In genomic region chr1:97938586-97938985, GRCm38 (mm10) we compare ENCODE assay signal across 25 mouse cellular contexts.
DNase-seq lines count a peak whose midpoint lies in the region; ATAC-seq lines count a peak whose summit lies in the region.
"Had no signal": no experiment of that assay in that cellular context is flagged by ENCODE, and none has a peak within 500 bp of the region (broad histone marks: within the 10 kb centered on the region; RNA-seq: fewer than 3 reads in every experiment).

No protein-coding gene starts in this region.

- peak overlapping the region; percentile 49 for H3K27ac ChIP-seq in forebrain, embryonic 14.5 days (ENCODE audit: low read depth, low read length)
- no peak overlapping the region for H3K27ac ChIP-seq in forebrain, embryonic 11.5 days (ENCODE audit: low read depth, low read length)
- H3K27ac ChIP-seq in forebrain, embryonic 16.5 days (ENCODE audit: low read length), result peak overlapping the region; percentile 26
- H3K27ac ChIP-seq: embryonic facial prominence, embryonic 13.5 days; gastrocnemius, adult 2 months; heart, embryonic 15.5 days; left cerebral cortex, adult 2 months; limb, embryonic 15.5 days; liver, embryonic 14.5 days; neural tube, embryonic 13.5 days had no signal

- no peaks in the 10 kb centered on the region for H3K27me3 ChIP-seq in forebrain, embryonic 14.5 days (replicated peaks; ENCODE audit: control insufficient read depth, insufficient read depth, low read length)
- H3K27me3 ChIP-seq in forebrain, embryonic 11.5 days (ENCODE audit: control insufficient read depth, insufficient read depth, low read length), result no peaks in the 10 kb centered on the region
- no peaks in the 10 kb centered on the region for H3K27me3 ChIP-seq in forebrain, embryonic 16.5 days (replicated peaks; ENCODE audit: control insufficient read depth, insufficient read depth, low read length)
- H3K27me3 ChIP-seq: embryonic facial prominence, embryonic 13.5 days; heart, embryonic 15.5 days; limb, embryonic 15.5 days; megakaryocyte, embryonic 14.5 days; neural tube, embryonic 13.5 days; Patski had no signal

- intact Hi-C loops in left cerebral cortex, postnatal 4 days (cut with DNase I), result no loop called here

- DNase-seq in forebrain, embryonic 14.5 days (ENCODE audit: low spot score), result no peak
- no peak for DNase-seq in forebrain, embryonic 11.5 days (ENCODE audit: low spot score)
- peak; percentile 15 for DNase-seq in left cerebral cortex, postnatal 4 days
- no peak for DNase-seq in left cerebral cortex, adult 11 months (ENCODE audit: low spot score)
- DNase-seq in retina, postnatal 1 day, result peak; percentile 89
- DNase-seq in testis, postnatal 10 days (ENCODE audit: low spot score), result no peak
- DNase-seq: cerebellum, adult 11-12 months; cerebellum, postnatal 36 days; embryo, embryonic 11 days; gastrocnemius, adult 2 months; heart, postnatal 4 days; kidney, adult 18-20 months; lung, embryonic 14.5 days had no signal

- H3K4me3 ChIP-seq in forebrain, embryonic 14.5 days (ENCODE audit: low read depth, low read length), result no peak overlapping the region
- H3K4me3 ChIP-seq in forebrain, embryonic 11.5 days (ENCODE audit: low read depth, low read length), result no peak overlapping the region
- H3K4me3 ChIP-seq in forebrain, embryonic 16.5 days (replicated peaks; ENCODE audit: low read length), result no peak overlapping the region
- H3K4me3 ChIP-seq: embryonic facial prominence, embryonic 13.5 days; erythroblast, embryonic 14.5 days; gastrocnemius, adult 2 months; heart, embryonic 15.5 days; left cerebral cortex, adult 2 months; limb, embryonic 15.5 days; megakaryocyte, embryonic 14.5 days; myocyte; neural tube, embryonic 13.5 days had no signal

- no peak overlapping the region for H3K9ac ChIP-seq in forebrain, embryonic 14.5 days (ENCODE audit: low read length)
- H3K9ac ChIP-seq in forebrain, embryonic 11.5 days (ENCODE audit: low read length), result no peak overlapping the region
- no peak overlapping the region for H3K9ac ChIP-seq in forebrain, embryonic 16.5 days (replicated peaks; ENCODE audit: low read depth, low read length)
- H3K9ac ChIP-seq: embryonic facial prominence, embryonic 13.5 days; heart, embryonic 15.5 days; limb, embryonic 15.5 days; liver, embryonic 14.5 days; lung, embryonic 14.5 days; neural tube, embryonic 13.5 days had no signal

- no peaks in the 10 kb centered on the region for H3K36me3 ChIP-seq in forebrain, embryonic 14.5 days (ENCODE audit: control insufficient read depth, insufficient read depth, low read length)
- no peaks in the 10 kb centered on the region for H3K36me3 ChIP-seq in forebrain, embryonic 11.5 days (ENCODE audit: control insufficient read depth, insufficient read depth, low read length)
- H3K36me3 ChIP-seq in forebrain, embryonic 16.5 days (ENCODE audit: control insufficient read depth, insufficient read depth), result no peaks in the 10 kb centered on the region; the same call in 1 of the 2 replicates
- H3K36me3 ChIP-seq: embryonic facial prominence, embryonic 13.5 days; limb, embryonic 15.5 days; neural tube, embryonic 13.5 days had no signal

- no peaks in the 10 kb centered on the region for H3K9me3 ChIP-seq in forebrain, embryonic 14.5 days (replicated peaks; ENCODE audit: control insufficient read depth, low read length)
- no peaks in the 10 kb centered on the region for H3K9me3 ChIP-seq in forebrain, embryonic 11.5 days (ENCODE audit: control insufficient read depth, low read length)
- H3K9me3 ChIP-seq in forebrain, embryonic 16.5 days (ENCODE audit: control insufficient read depth, low read length), result no peaks in the 10 kb centered on the region
- H3K9me3 ChIP-seq: embryonic facial prominence, embryonic 13.5 days; heart, embryonic 15.5 days; limb, embryonic 15.5 days; megakaryocyte, embryonic 14.5 days; neural tube, embryonic 13.5 days had no signal

- ATAC-seq in forebrain, embryonic 14.5 days, result no peak
- no peak for ATAC-seq in forebrain, embryonic 11.5 days (replicated peaks; ENCODE audit: low FRiP score)
- ATAC-seq in forebrain, embryonic 16.5 days, result peak; percentile 14; the same call in 1 of the 2 replicates
- ATAC-seq: inflammation-experienced regulatory T-cells, adult 6 months; Patski had no signal

- peaks cover 7% of the 10 kb centered on the region for H3K4me1 ChIP-seq in forebrain, embryonic 14.5 days (ENCODE audit: control insufficient read depth, insufficient read depth, low read length)
- H3K4me1 ChIP-seq in forebrain, embryonic 11.5 days (replicated peaks; ENCODE audit: control insufficient read depth, insufficient read depth, low read length), result no peaks in the 10 kb centered on the region
- H3K4me1 ChIP-seq in forebrain, embryonic 16.5 days (replicated peaks; ENCODE audit: control insufficient read depth, insufficient read depth, low read length), result peaks cover 6% of the 10 kb centered on the region
- H3K4me1 ChIP-seq: embryonic facial prominence, embryonic 13.5 days; megakaryocyte, embryonic 14.5 days had no signal

- WGBS in forebrain, embryonic 14.5 days, result 81% methylated on average over 3 of the region's 3 CpGs
- 80% methylated on average over 3 of the region's 3 CpGs for WGBS in forebrain, embryonic 11.5 days
- WGBS in forebrain, embryonic 16.5 days, result 77% methylated on average over 3 of the region's 3 CpGs

- H3K4me2 ChIP-seq in forebrain, embryonic 14.5 days (ENCODE audit: low read length), result no peak overlapping the region
- H3K4me2 ChIP-seq in forebrain, embryonic 11.5 days (ENCODE audit: low read depth, low read length, severe bottlenecking), result no peak overlapping the region
- H3K4me2 ChIP-seq in forebrain, embryonic 16.5 days (ENCODE audit: low read length), result no peak overlapping the region
- H3K4me2 ChIP-seq: embryonic facial prominence, embryonic 13.5 days; heart, embryonic 15.5 days; limb, embryonic 15.5 days; lung, embryonic 14.5 days; neural tube, embryonic 13.5 days had no signal

Comparison
In these comparisons a context has a peak if more than half of its experiments do, and no peak if none do; other contexts are left out.
1. DNase-seq: peak in left cerebral cortex, postnatal 4 days (single experiment) and retina, postnatal 1 day (single experiment); none in forebrain, embryonic 14.5 days (single experiment), forebrain, embryonic 11.5 days (single experiment), left cerebral cortex, adult 11 months (single experiment) and testis, postnatal 10 days (single experiment).